Mouse (Mus musculus) ES-E14 (cell line): Measurements from ENCODE around the gene Hspa1l. TPM values are rescaled to one million over a fixed set of nuclear protein-coding genes. Genes with fewer than 3 reads are reported as not detected.
"Not testable (repeated sequence)": the region's sequence is repeated elsewhere in the genome, so short reads cannot be mapped to it uniquely, and the experiment has no call there.

Experiments used
- DNase-seq: peaks from one replicate; pipeline ENCODE4 v3.0.0-alpha.2; 2013; ENCODE audit warnings: low read depth, low spot score
- H3K27ac ChIP-seq: 2 replicates; pipeline ENCODE4 v1.5.1; 2012; ENCODE audit warnings: low read depth, mild to moderate bottlenecking, low read length, moderate library complexity, mixed read lengths; ENCODE audit not compliant: poor library complexity, insufficient read depth, severe bottlenecking
- H3K36me3 ChIP-seq: 2 replicates; pipeline ENCODE4 v1.6.1; 2012; ENCODE audit warnings: mild to moderate bottlenecking, low read length, moderate library complexity, mixed read lengths; ENCODE audit not compliant: control insufficient read depth, poor library complexity, insufficient read depth, severe bottlenecking
- H3K4me1 ChIP-seq, 2 experiments: fragments of 150-350 bp in 1 of 2; sonication (generic) in 1 of 2; 2 replicates each; pipeline ENCODE4 v1.6.1; 2012; ENCODE audit warnings: low read length in 2 of 2, mild to moderate bottlenecking in 1 of 2, mixed read lengths in 1 of 2; ENCODE audit not compliant: control insufficient read depth in 2 of 2, insufficient read depth in 2 of 2, poor library complexity in 1 of 2
- H3K4me3 ChIP-seq, 2 experiments: fragments of 150-350 bp in 1 of 2; sonication (generic) in 1 of 2; 2 replicates each; pipeline ENCODE4 v1.5.1; 2012; ENCODE audit warnings: low read length in 2 of 2, low read depth in 1 of 2, mild to moderate bottlenecking in 1 of 2, mixed read lengths in 1 of 2; ENCODE audit not compliant: insufficient read depth in 1 of 2, poor library complexity in 1 of 2, severe bottlenecking in 1 of 2
- H3K9ac ChIP-seq: 2 replicates; pipeline ENCODE4 v1.6.1; 2012; ENCODE audit warnings: low read depth, mild to moderate bottlenecking, low read length, mixed read lengths; ENCODE audit not compliant: poor library complexity, insufficient read depth, severe bottlenecking
- H3K9me3 ChIP-seq: fragments of 150-350 bp; sonication (generic); 2 replicates; pipeline ENCODE4 v1.6.1; 2012; ENCODE audit warnings: low read depth, mild to moderate bottlenecking, low read length; ENCODE audit not compliant: control insufficient read depth, insufficient read depth
- CHD2 ChIP-seq: IDR thresholded peaks from 2 replicates; pipeline ENCODE4 v1.6.1; 2014; ENCODE audit warnings: mild to moderate bottlenecking, low read depth, low read length, inconsistent platforms
- HCFC1 ChIP-seq: IDR thresholded peaks from 2 replicates; pipeline ENCODE4 v1.6.1; 2012; ENCODE audit warnings: low read length, inconsistent platforms, borderline replicate concordance; ENCODE audit not compliant: insufficient read depth
- MAFK ChIP-seq: IDR thresholded peaks from 2 replicates; pipeline ENCODE4 v1.6.1; 2014; ENCODE audit warnings: mild to moderate bottlenecking, low read depth, low read length, inconsistent platforms; ENCODE audit not compliant: insufficient read depth
- ZC3H11A ChIP-seq: IDR thresholded peaks from 2 replicates; pipeline ENCODE4 v1.6.1; 2012; ENCODE audit warnings: low read depth, mild to moderate bottlenecking, inconsistent platforms, low read length, borderline replicate concordance
- ZNF384 ChIP-seq: IDR thresholded peaks from 2 replicates; pipeline ENCODE4 v1.6.1; 2012; ENCODE audit warnings: low read depth, low read length, inconsistent platforms
- in situ Hi-C, 2 experiments: fragments of 600-800 bp; cut with MboI; formaldehyde crosslinking; loops; one replicate each; pipeline ENCODE4 v1.15.1; 2025; ENCODE audit warnings: low sequenced_read_pairs in 2 of 2, inconsistent platforms in 1 of 2; ENCODE audit not compliant: unreplicated experiment in 2 of 2
- total RNA-seq: library from RNA; depleted of rRNA; stranded (reverse); fragments of 300-350 nt; gene quantifications from 2 replicates; pipeline ENCODE4 v1.2.3, GENCODE M21; 2012

Gene Hspa1l
- total RNA-seq, 1 experiment: 0.45 TPM

GRCm38 (mm10) chr17:35004075-35004717 lies 31.7 kb downstream of the Hspa1l start:
- TF ChIP-seq CHD2: no peak
- TF ChIP-seq HCFC1: no peak
- no peak for TF ChIP-seq MAFK
- TF ChIP-seq ZNF384: no peak
- no peak for TF ChIP-seq ZC3H11A
- in situ Hi-C loops: loop anchor here in 1 of 2 experiments (25.0 kb wide), 1 partner anchor 108 kb away; the partner anchor contains the start of genes Csnk2b, Gpank1, Ly6g5b and Ly6g5c
- Histone ChIP-seq H3K36me3 (peaks cover 37% of the 10 kb centered on the region), H3K9ac (no peak overlapping the region; the same call in 1 of the 2 replicates), H3K4me1 (peaks cover 10 to 15% of the 10 kb centered on the region in 2 experiments), H3K27ac (no peak overlapping the region), H3K9me3 (no peaks in the 10 kb centered on the region), H3K4me3 (no peak overlapping the region)
- DNase-seq: no peak

GRCm38 (mm10) chr17:35005158-35005557 lies 32.7 kb downstream of the Hspa1l start:
- H3K4me3 ChIP-seq: no peak overlapping the region

DNA sequence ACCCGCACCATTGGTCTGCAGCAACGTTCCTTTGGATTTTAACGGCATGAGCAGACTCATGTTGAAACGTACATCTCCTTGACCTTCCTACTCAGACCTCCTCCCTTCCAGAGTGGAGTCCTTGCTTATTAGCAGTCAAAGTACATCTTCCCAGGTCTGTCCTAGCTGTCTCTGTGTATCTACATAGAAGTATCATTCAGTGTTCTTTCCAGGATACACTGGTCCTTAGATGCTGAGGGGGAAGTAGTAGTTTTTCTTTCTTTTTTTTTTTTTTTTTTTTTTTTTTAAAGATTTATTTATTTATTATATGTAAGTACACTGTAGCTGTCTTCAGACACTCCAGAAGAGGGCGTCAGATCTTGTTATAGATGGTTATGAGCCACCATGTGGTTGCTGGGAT lies 33.4 kb downstream of the Hspa1l start:
- in situ Hi-C loops: loop anchor here in 1 of 2 experiments (25.0 kb wide), 1 partner anchor 106 kb away; the partner anchor contains the start of genes Csnk2b, Gpank1, Ly6g5b and Ly6g5c
- H3K27ac ChIP-seq, H3K4me3 ChIP-seq, H3K9me3 ChIP-seq, H3K9ac ChIP-seq, DNase-seq: not testable (repeated sequence)
- Histone ChIP-seq H3K4me1 (peaks cover 10 to 13% of the 10 kb centered on the region in 2 experiments), H3K36me3 (peaks cover 51% of the 10 kb centered on the region)
- peak; percentile 66 for TF ChIP-seq ZNF384

More at GRCm38 (mm10) chr17:35005158-35005557, 32.7 kb downstream of the Hspa1l start:
- no peak for DNase-seq
- peaks cover 10 to 13% of the 10 kb centered on the region in 2 experiments for H3K4me1 ChIP-seq
- in situ Hi-C loops: loop anchor here in 1 of 2 experiments (25.0 kb wide), 1 partner anchor 107 kb away; the partner anchor contains the start of genes Csnk2b, Gpank1, Ly6g5b and Ly6g5c
- H3K36me3 ChIP-seq: peaks cover 43% of the 10 kb centered on the region
- no peak overlapping the region for H3K9ac ChIP-seq
- H3K27ac ChIP-seq: no peak overlapping the region
- no peaks in the 10 kb centered on the region for H3K9me3 ChIP-seq
- TF ChIP-seq ZNF384 (no peak), ZC3H11A (no peak), HCFC1 (no peak), MAFK (no peak), CHD2 (no peak)

GRCm38 (mm10) chr17:35007387-35007991 lies 35.0 kb downstream of the Hspa1l start:
- Histone ChIP-seq H3K36me3 (peaks cover 66% of the 10 kb centered on the region), H3K4me1 (peaks cover 7 to 13% of the 10 kb centered on the region in 2 experiments), H3K27ac (no peak overlapping the region), H3K9me3 (no peaks in the 10 kb centered on the region), H3K4me3 (no peak overlapping the region), H3K9ac (no peak overlapping the region)
- no peak for TF ChIP-seq HCFC1
- TF ChIP-seq ZC3H11A: no peak
- TF ChIP-seq MAFK: no peak
- no peak for TF ChIP-seq ZNF384
- TF ChIP-seq CHD2: no peak
- no peak for DNase-seq
- in situ Hi-C loops: loop anchor here in 1 of 2 experiments (25.0 kb wide), 1 partner anchor 105 kb away; the partner anchor contains the start of genes Csnk2b, Gpank1, Ly6g5b and Ly6g5c
